Mouse (Mus musculus) cerebellum, postnatal 14 days (tissue): Measurements from ENCODE around the gene Ccz1.

Experiments used
- DNase-seq, 2 experiments: peaks; one replicate each; pipeline ENCODE4 v3.0.0; 2021; ENCODE audit warnings: mixed read lengths in 2 of 2

Ccz1 gene

DNA sequence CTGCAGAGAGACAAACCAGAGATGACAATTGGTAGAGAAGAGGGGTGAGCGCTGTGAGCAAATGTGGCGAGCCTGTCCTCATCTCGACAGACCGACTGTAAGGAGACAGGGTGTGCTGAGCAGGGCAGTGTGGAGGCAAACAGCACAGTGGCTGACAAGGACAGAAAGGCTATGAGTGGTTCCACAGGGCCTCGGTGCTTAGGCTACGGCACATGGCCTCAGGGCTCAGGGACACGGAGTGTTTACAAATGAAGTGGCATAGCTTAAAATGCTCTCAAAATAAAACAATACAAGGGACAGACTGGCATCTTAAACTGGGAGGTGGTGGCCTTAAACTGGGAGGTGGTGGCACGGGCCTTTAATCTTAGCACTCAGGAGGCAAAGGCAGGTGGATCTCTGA is 21.4 kb downstream of the Ccz1 start:
- DNase-seq = no peak

DNA sequence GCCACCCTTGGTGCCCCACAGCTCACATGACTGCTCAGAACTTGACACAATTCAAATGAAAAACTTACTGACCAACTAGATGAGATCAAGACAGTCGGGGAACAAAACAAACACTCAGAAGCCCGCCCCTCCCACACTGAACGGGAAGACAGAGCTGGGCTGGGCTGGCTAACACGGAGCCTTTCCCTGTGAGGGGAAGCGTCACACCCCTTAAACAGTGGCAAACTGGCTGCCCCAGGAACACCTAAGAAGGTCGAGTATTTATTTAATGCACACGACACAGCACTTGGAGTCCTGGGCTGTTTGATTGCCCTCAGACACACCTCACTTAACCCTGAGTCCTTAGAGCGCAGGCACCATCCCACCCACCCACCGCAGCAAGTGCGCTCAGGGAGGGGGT is 22.0 kb downstream of the Ccz1 start:
- DNase-seq = no peak

- DNase-seq = no peak
These were observed 24.6 kb downstream of the Ccz1 start for GRCm38 (mm10) chr5:143990086-143990485.

- no peak for DNase-seq
These were observed 25.6 kb downstream of the Ccz1 start for GRCm38 (mm10) chr5:143989046-143989445.

- DNase-seq = no peak
These were observed 27.1 kb downstream of the Ccz1 start for GRCm38 (mm10) chr5:143987596-143987995.

DNA sequence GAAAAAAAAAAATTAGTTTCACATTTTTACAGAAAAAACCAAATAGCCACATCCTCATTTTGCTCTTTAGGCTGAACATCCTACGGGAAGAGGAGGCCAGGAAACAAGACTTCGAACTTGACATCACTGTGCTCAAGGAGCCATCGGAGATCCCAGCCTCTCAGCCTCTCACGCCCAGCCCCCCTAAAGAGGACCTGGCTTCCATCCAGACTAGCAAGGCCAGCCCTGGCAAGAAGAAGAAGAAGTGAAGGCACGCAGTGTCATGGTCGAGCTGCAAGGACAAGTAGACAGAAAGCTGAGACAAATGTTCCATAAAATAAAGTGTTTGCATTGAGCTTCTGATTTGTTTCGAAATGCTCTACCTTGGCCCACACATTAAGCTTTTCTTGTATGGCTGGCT is 29.3 kb downstream of the Ccz1 start:
- DNase-seq = peak; percentile 20 to 31

DNA sequence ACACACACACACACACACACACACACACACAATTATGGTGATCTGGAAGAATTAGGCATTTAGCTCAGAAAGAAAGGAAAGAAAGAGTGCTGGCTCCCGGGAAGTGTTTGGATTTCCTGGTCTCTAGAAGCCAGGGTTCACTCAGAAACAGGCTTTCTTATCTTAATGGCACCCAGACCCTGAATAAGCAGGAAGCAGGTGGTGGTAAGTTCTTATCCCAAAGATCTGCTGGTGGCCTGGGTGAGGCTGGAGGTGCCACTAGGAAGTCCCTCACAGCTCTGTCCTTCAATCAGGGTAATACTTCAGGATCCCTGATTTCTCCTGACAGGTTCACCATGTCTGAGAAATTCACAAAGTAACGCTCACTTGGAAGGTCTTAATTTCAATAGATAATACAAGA is 32.3 kb downstream of the Ccz1 start:
- DNase-seq = no peak

DNA sequence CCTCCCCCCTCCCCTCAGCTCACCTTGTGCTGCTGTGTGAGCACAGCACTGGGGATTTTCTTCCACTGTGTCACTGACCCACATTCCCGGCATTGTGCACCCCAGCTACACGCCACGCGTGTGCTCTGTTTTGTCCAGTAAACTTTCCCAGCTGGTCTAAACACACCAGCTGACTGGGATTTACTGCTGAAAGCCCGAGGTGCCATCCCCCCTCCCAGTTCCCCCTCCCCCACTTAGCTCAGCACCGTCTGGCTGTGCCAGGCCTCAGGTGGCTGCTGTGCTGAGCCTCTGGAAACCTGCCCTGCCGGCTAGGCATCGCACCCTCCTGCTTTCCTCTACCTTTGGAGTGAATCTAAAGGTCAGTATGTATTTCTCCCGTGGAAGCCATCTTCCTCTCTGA is 33.8 kb downstream of the Ccz1 start:
- DNase-seq = peak; percentile 14 to 51

GRCm38 (mm10) chr5:143976726-143977431 is 37.8 kb downstream of the Ccz1 start:
- no peak for DNase-seq

- no peak for DNase-seq
These were observed 38.4 kb downstream of the Ccz1 start for GRCm38 (mm10) chr5:143976232-143976631.

DNA sequence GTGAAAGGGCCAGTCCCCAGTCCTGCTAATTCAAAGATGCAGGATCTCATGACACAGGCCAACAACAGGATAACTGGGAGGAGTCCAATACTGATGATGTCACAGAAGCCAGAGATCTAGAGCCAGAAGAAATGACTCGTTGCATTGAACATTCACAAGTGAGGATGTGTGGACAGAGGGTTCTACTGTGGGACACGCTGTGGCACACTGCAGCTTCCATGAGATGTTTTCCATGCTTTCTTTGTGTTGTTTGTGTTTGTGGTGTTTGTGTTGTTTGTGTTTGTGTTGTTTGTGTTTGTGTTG is 39.1 kb downstream of the Ccz1 start:
- no peak for DNase-seq

- peak; percentile 76 to 80 for DNase-seq
These were observed 39.6 kb downstream of the Ccz1 start for GRCm38 (mm10) chr5:143974931-143975630.

DNA sequence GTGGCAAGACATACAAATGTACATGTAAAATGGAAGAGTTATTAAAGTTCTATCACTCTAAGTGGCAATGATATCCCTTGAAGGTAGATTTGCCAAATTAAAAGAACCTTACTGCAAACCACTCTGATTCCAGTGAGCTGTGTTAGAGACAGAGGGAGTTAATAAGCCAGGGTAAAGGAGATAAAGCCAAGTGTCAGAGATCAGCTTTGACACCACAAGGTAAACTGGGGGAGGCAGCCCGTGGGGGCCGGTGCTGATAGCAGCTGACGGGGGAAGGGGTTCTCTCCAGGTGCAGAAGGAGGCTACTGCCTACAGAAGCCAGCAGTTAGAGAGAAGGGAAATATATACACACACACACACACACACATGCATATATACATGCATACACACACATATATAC is 42.0 kb downstream of the Ccz1 start:
- DNase-seq = no peak

DNA sequence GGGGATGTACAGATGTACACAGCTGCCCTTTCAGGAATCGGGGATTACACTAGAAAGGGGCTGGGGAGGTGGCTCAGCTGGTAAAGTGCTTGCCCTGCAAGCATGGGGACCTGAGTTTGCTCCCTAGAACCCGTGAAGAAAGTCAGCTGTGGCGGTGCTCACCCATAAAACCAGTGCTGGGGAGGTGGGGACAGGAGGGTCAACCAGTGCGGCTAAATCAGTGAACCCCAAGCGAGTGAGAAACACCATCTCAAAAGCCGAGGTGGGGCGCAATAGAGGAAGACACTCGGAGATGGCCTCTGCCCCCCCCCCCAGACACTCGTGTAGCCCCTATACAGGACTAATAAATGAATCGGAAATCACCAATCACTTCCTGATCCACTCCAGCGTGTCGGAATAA is 48.0 kb downstream of the Ccz1 start:
- no peak for DNase-seq

DNA sequence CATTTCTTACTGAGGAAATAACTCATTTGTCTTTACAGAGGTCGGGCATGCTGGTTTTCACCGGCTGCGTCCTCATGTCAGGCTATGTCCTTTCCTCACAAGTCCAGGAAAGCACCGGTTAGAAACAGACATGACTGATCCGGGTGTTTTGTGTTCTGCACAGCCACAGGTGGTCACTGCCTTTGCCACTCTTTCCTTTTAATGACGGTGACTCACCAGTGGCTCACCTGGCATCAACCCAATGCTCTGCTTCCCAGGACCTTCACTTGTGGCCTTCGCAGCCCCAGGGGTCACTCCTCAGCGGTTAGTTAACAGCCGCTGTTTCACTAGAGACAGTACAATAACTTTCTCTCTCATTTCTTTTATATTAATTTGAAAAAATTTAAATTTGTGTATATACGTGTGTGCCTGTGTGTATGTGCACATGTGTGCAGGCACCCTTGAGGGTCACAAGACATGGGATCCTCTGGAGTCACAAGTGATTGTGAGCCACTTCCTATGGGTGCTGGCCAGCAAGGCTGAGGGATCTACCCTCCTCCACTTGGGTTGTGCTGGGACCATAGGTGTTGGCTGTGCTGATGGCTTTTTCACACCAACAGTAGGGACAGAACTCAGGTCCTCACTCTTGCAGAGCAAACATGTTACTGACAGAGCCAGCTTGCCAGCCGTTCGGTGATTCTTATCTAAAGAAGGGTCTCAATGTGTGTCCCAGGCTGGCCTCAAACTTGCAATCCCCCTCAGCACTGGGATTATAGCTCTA is 48.9 kb downstream of the Ccz1 start:
- no peak for DNase-seq

GRCm38 (mm10) chr5:143961176-143961575 is 53.5 kb downstream of the Ccz1 start:
- DNase-seq = no peak

- no peak for DNase-seq
These were observed 55.1 kb downstream of the Ccz1 start for GRCm38 (mm10) chr5:143959551-143959950.

DNA sequence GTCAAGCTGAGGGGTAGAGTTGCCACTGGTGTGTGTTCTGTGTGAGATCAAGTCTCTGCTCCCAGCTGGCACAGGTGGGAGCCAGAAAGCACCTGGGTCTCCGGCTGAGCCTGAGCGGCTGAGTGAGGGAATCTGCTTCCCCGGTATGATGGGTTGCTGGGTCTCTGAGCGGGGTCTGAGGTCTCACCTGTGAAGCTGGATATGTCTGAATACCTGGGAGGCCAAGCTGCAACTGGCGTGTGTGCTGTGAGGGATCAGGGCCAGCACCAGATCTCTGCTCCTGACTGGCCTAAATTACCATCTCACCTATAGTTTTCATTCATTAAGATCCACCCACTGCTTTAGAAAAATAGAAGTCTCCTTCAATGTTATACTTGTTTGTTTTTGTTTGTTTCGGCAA is 57.6 kb downstream of the Ccz1 start:
- DNase-seq = no peak

GRCm38 (mm10) chr5:143950016-143950415 is 64.7 kb downstream of the Ccz1 start:
- DNase-seq = no peak

DNA sequence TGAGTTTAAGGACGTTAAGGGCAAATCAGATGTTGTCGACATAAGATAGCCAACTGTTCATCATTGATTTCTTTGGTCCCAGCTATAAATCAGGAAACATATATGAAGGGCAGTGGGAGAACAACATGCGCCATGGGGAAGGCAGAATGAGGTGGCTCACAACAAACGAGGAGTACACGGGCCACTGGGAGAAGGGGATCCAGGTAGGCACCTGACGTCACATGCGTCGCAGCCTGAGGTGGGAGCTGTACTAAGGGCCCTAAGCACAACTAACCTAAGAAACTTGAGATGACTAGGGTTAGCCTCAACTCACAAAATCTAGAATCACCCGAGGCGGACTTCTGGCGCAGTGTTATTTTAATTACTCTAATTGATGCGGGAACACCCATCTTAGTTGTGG is 66.3 kb downstream of the Ccz1 start:
- DNase-seq = no peak

DNA sequence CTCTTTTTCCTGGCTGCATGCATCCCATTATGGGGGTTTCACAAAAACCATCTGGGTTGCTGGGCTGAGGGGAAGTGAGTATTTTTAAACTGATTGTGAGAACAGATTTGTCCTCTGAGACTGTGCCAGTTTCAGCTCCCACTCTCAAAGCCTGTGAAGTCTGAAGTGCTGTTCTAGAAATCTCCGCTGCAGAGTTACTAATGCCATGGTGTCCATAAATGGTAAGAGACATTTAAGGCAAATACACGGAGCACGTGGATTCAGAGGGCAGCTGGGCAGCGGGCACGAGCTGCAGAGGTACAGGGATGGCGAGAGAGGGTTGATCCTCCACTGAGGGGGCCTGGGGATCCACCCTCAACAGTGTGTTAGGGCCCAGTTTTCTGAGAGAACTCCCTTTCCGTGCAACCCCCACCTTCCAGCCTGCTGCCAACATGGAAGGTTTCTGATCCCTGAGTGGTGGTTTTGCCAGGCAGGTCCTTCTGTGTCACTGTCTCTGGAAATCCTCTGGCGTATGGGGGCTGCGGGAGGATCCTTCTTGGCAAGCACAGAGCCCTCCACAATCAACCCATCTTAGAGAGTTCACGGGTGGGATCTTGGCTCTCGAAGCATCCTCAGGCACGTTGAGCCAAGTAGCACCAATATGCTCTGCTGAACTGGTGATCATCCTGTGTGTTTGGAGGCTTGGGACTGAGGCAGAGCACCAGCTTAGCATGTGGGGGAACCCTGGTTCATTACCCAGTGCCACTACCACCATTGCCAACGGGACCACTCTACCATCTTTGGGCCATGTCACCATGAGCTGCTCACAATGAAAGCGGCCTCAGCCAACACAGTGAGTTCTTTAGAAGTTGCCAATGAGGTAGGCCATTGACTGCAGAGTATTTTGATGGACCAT is 71.2 kb downstream of the Ccz1 start:
- peak; percentile 18 to 37 for DNase-seq

DNA sequence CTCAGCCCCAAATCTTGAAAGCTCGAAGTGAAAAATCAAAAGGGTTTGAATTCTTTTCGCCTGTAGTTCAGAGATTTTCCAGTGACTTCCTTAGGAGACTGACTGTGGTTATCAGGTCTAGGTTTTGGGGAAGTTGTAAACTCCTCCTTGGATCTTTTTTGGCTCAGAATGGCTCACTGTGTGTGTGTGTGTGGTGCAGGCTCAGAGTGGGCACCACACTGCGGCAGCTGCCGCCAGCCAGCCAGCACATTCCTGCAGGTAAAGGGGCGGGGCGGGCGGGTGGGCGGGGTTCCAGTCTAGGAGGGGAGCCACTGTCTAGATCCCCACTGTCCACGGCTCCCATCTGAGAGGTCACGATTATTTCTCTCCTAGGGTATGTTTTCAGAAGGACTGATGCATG is 73.1 kb downstream of the Ccz1 start:
- DNase-seq = no peak
